Mouse (Mus musculus): ENCODE data around the gene Fstl4. TPM values are rescaled to one million over a fixed set of nuclear protein-coding genes. Genes with fewer than 3 reads are reported as not detected.
"Not testable (repeated sequence)": the region's sequence is repeated elsewhere in the genome, so short reads cannot be mapped to it uniquely, and the experiment has no call there.

Gene Fstl4
- total and polyA plus RNA-seq, 3 experiments, result not detected

GRCm38 (mm10) chr11:53187427-53188140 lies 423.1 kb downstream of the Fstl4 start:
- TF ChIP-seq GATA1 (IDR thresholded peaks at IDR 0.05; ENCODE audit: low read depth, low read length), result no peak
- no peak for TF ChIP-seq SMC3 (IDR thresholded peaks at IDR 0.05; ENCODE audit: low read depth, low read length)
- peak; percentile 34; the same call in 1 of the 2 replicates for TF ChIP-seq ZNF384 (IDR thresholded peaks at IDR 0.05; ENCODE audit: low read depth, low read length)
- no peak for DNase-seq (ENCODE audit: low read depth, low spot score)
- Histone ChIP-seq H3K9ac (ENCODE audit: control insufficient read depth, low read depth, low read length, poor library complexity, severe bottlenecking) (no peak overlapping the region), H3K4me1 (ENCODE audit: control insufficient read depth in 1 of 2, insufficient read depth in 2 of 2, low read length in 2 of 2) (0 out of 4 replicates have a peak, but pooled peaks cover 0 to 4% of the 10 kb centered on the region in 2 experiments), H3K9me3 (replicated peaks; ENCODE audit: insufficient read depth, low read length) (no peaks in the 10 kb centered on the region), H3K79me2 (ENCODE audit: control insufficient read depth, insufficient read depth, low read length, poor library complexity) (no peaks in the 10 kb centered on the region), H3K27ac (ENCODE audit: control insufficient read depth, low read depth, low read length) (no peak overlapping the region), H3K36me3 (ENCODE audit: control insufficient read depth in 1 of 2, insufficient read depth in 2 of 2, low read length in 2 of 2) (no peaks in the 10 kb centered on the region), H3K4me3 (ENCODE audit: control insufficient read depth in 1 of 2, insufficient read depth in 1 of 2, low read depth in 2 of 2, low read length in 2 of 2) (no peak overlapping the region), H3K27me3 (ENCODE audit: control insufficient read depth in 1 of 2, insufficient read depth in 2 of 2, low read length in 2 of 2) (no peaks in the 10 kb centered on the region; a peak in 1 of 4 replicates)

- not testable (repeated sequence) for H3K79me2 ChIP-seq (ENCODE audit: control insufficient read depth, insufficient read depth, low read length, poor library complexity); H3K4me1 ChIP-seq (ENCODE audit: control insufficient read depth in 1 of 2, insufficient read depth in 2 of 2, low read length in 2 of 2); H3K4me3 ChIP-seq (ENCODE audit: control insufficient read depth in 1 of 2, insufficient read depth in 1 of 2, low read depth in 2 of 2, low read length in 2 of 2); H3K36me3 ChIP-seq (ENCODE audit: control insufficient read depth in 1 of 2, insufficient read depth in 2 of 2, low read length in 2 of 2); H3K27ac ChIP-seq (ENCODE audit: control insufficient read depth, low read depth, low read length); H3K9ac ChIP-seq (ENCODE audit: control insufficient read depth, low read depth, low read length, poor library complexity, severe bottlenecking); H3K27me3 ChIP-seq (ENCODE audit: control insufficient read depth in 1 of 2, insufficient read depth in 2 of 2, low read length in 2 of 2); DNase-seq (ENCODE audit: low read depth, low spot score); H3K9me3 ChIP-seq (replicated peaks; ENCODE audit: insufficient read depth, low read length)
Observed at GRCm38 (mm10) chr11:53196551-53196950, 432.1 kb downstream of the Fstl4 start.

- no peak for DNase-seq (ENCODE audit: low read depth, low spot score)
- no peaks in the 10 kb centered on the region for H3K36me3 ChIP-seq (ENCODE audit: control insufficient read depth in 1 of 2, insufficient read depth in 2 of 2, low read length in 2 of 2)
- no peaks in the 10 kb centered on the region for H3K4me1 ChIP-seq (ENCODE audit: control insufficient read depth in 1 of 2, insufficient read depth in 2 of 2, low read length in 2 of 2)
- no peak for TF ChIP-seq ZC3H11A (IDR thresholded peaks at IDR 0.05; ENCODE audit: low read depth, low read length)
- TF ChIP-seq MYC (IDR thresholded peaks at IDR 0.05; ENCODE audit: low read depth, low read length), result no peak
- TF ChIP-seq EP300 (IDR thresholded peaks at IDR 0.05; ENCODE audit: low read depth in 1 of 2, low read length in 2 of 2), result no peak
- no peak for TF ChIP-seq POLR2AphosphoS2 (IDR thresholded peaks at IDR 0.05; ENCODE audit: low read length)
- TF ChIP-seq RCOR1 (IDR thresholded peaks at IDR 0.05; ENCODE audit: low read depth, low read length), result no peak
- no peak for TF ChIP-seq ZMIZ1 (IDR thresholded peaks at IDR 0.05; ENCODE audit: low read depth, low read length)
- no peak for TF ChIP-seq KAT2A (conservative IDR thresholded peaks at IDR 0.05; ENCODE audit: low read depth, low read length)
- no peak for TF ChIP-seq SIN3A (IDR thresholded peaks at IDR 0.05; ENCODE audit: low read length)
- TF ChIP-seq CHD1 (IDR thresholded peaks at IDR 0.05; ENCODE audit: low read depth, low read length), result no peak
- no peak for TF ChIP-seq GATA1 (IDR thresholded peaks at IDR 0.05; ENCODE audit: low read depth, low read length)
- no peak for TF ChIP-seq NELFE (IDR thresholded peaks at IDR 0.05; ENCODE audit: low read depth, low read length)
- TF ChIP-seq JUND (IDR thresholded peaks at IDR 0.05; ENCODE audit: low read depth, low read length), result no peak
- TF ChIP-seq POLR2A (IDR thresholded peaks at IDR 0.05; ENCODE audit: control insufficient read depth in 1 of 2, insufficient read depth in 1 of 2, low read depth in 1 of 2, low read length in 2 of 2, poor library complexity in 1 of 2), result no peak
- TF ChIP-seq TCF12 (IDR thresholded peaks at IDR 0.05; ENCODE audit: low read depth, low read length), result no peak
- no peak for TF ChIP-seq CHD2 (IDR thresholded peaks at IDR 0.05; ENCODE audit: low read length)
- TF ChIP-seq POLR2AphosphoS5 (IDR thresholded peaks at IDR 0.05; ENCODE audit: borderline replicate concordance, low read depth, low read length), result no peak
- TF ChIP-seq NRF1 (IDR thresholded peaks at IDR 0.05; ENCODE audit: insufficient read depth, low read depth, low read length, poor library complexity, severe bottlenecking), result no peak
- no peak for TF ChIP-seq ELF1 (IDR thresholded peaks at IDR 0.05; ENCODE audit: low read depth, low read length)
- no peak for TF ChIP-seq UBTF (IDR thresholded peaks at IDR 0.05; ENCODE audit: borderline replicate concordance, insufficient read depth, low read depth, low read length)
- no peak for TF ChIP-seq RAD21 (IDR thresholded peaks at IDR 0.05; ENCODE audit: low read depth, low read length)
- H3K9me3 ChIP-seq (replicated peaks; ENCODE audit: insufficient read depth, low read length), result no peaks in the 10 kb centered on the region
- no peak overlapping the region for H3K9ac ChIP-seq (ENCODE audit: control insufficient read depth, low read depth, low read length, poor library complexity, severe bottlenecking)
- H3K27ac ChIP-seq (ENCODE audit: control insufficient read depth, low read depth, low read length), result no peak overlapping the region
- H3K4me3 ChIP-seq (ENCODE audit: control insufficient read depth in 1 of 2, insufficient read depth in 1 of 2, low read depth in 2 of 2, low read length in 2 of 2), result no peak overlapping the region
- H3K79me2 ChIP-seq (ENCODE audit: control insufficient read depth, insufficient read depth, low read length, poor library complexity), result no peaks in the 10 kb centered on the region
- no peaks in the 10 kb centered on the region; a peak in 1 of 4 replicates for H3K27me3 ChIP-seq (ENCODE audit: control insufficient read depth in 1 of 2, insufficient read depth in 2 of 2, low read length in 2 of 2)
Observed at GRCm38 (mm10) chr11:53197111-53197510, 432.7 kb downstream of the Fstl4 start.

Data from MEL (cell line).